Mouse (Mus musculus): ENCODE data around the gene Ndufs8. TPM values are rescaled to one million over a fixed set of nuclear protein-coding genes. Genes with fewer than 3 reads are reported as not detected.
A peak's percentile ranks its signal among the peaks of the same experiment; 100 is the strongest.

Ndufs8 gene
- polyA plus RNA-seq, 1 experiment from 2014 or later: 361 TPM

DNA sequence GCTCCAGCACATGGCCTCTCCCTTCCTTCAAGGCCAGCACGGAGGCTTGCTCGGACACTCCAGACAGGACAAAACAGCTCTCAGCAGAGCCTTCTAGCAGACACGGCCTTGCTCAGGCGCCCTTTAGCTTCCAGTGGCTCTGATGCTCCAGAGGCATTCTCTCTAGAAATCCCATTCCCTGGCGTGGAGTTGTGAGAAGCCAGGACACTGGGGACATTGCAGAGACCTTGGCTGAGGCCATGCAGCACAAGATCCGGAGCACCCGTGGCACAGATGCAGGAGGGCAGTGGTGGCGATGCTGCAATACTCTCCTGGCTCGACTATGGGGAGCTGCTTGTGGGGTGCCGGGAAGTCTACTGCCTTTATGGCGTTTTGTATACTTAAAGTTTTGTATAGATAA lies 4.2 kb upstream of the Ndufs8 start:
- Histone ChIP-seq H3K27me3 (ENCODE audit: control insufficient read depth, insufficient read depth, low read length) (no peaks in the 10 kb centered on the region), H3K27ac (ENCODE audit: low read length) (no peak overlapping the region), H3K9ac (replicated peaks; ENCODE audit: low read depth, low read length) (no peak overlapping the region), H3K36me3 (ENCODE audit: control insufficient read depth, insufficient read depth, low read length) (no peaks in the 10 kb centered on the region), H3K4me1 (ENCODE audit: control insufficient read depth, insufficient read depth, low read length) (peaks cover 11% of the 10 kb centered on the region; the same call in 1 of the 2 replicates), H3K4me3 (ENCODE audit: low read depth, low read length) (no peak overlapping the region), H3K9me3 (ENCODE audit: control insufficient read depth, low read depth, low read length) (no peaks in the 10 kb centered on the region), H3K4me2 (replicated peaks; ENCODE audit: low read depth, low read length) (no peak overlapping the region)
- no peak for ATAC-seq (ENCODE audit: insufficient number of reproducible peaks, insufficient read depth, low FRiP score, low read depth)
- WGBS: 73% methylated on average over 11 of the region's 11 CpGs

DNA sequence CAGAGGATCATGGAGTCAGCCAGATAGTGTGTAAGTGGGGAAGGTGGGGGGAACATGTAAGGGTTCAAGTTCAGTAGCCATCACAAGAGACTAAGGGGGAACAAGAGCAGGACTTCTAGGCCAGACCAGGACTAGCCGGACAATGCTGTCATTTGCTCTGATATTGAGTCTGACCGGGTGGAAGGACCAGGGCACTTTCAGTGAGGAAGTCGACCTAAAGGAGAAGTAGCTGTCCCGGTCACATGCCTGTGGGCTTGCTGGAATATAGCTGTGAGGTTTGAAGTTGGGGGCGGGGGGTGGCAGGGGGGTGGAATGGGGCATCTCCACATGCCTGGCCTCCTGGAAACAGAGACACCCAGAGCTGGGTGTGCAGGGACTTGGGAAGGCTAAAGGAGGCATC lies 2.0 kb upstream of the Ndufs8 start:
- Histone ChIP-seq H3K4me2 (replicated peaks; ENCODE audit: low read depth, low read length) (no peak overlapping the region), H3K27ac (ENCODE audit: low read length) (no peak overlapping the region), H3K4me1 (ENCODE audit: control insufficient read depth, insufficient read depth, low read length) (peaks cover 11% of the 10 kb centered on the region; the same call in 1 of the 2 replicates), H3K36me3 (ENCODE audit: control insufficient read depth, insufficient read depth, low read length) (0 out of 2 replicates have a peak, but pooled peaks cover 5% of the 10 kb centered on the region), H3K27me3 (ENCODE audit: control insufficient read depth, insufficient read depth, low read length) (no peaks in the 10 kb centered on the region), H3K9me3 (ENCODE audit: control insufficient read depth, low read depth, low read length) (no peaks in the 10 kb centered on the region), H3K4me3 (ENCODE audit: low read depth, low read length) (no peak overlapping the region), H3K9ac (replicated peaks; ENCODE audit: low read depth, low read length) (no peak overlapping the region)
- WGBS: 91% methylated on average over 5 of the region's 5 CpGs
- ATAC-seq (ENCODE audit: insufficient number of reproducible peaks, insufficient read depth, low FRiP score, low read depth): no peak

DNA sequence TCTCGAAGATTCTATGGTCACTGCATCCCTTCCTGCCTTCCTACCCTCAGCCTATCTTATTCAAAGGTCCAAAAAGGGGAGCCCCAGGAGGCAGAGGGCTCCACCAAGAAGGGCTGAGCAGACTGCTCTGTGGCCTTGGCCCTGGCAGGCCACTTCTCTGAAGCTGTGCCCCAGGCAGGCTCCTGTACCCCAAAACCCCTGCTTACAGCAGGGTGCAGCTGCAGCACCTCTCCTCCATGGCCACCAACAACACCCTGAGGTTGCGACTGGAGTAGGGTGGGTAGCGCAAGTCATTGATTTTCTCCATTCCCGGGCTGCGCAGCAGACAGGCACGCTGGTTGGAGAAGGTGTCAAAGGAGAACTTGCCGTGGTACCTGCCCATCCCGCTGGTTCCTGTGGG lies 1.1 kb upstream of the Ndufs8 start:
- WGBS: 83% methylated on average over 8 of the region's 8 CpGs
- Histone ChIP-seq H3K27ac (ENCODE audit: low read length) (peak overlapping the region; percentile 76; the same call in 1 of the 2 replicates), H3K4me1 (ENCODE audit: control insufficient read depth, insufficient read depth, low read length) (peaks cover 11% of the 10 kb centered on the region; the same call in 1 of the 2 replicates), H3K27me3 (ENCODE audit: control insufficient read depth, insufficient read depth, low read length) (no peaks in the 10 kb centered on the region), H3K9me3 (ENCODE audit: control insufficient read depth, low read depth, low read length) (no peaks in the 10 kb centered on the region), H3K4me3 (ENCODE audit: low read depth, low read length) (peak overlapping the region; percentile 66), H3K36me3 (ENCODE audit: control insufficient read depth, insufficient read depth, low read length) (peaks cover 11% of the 10 kb centered on the region), H3K9ac (replicated peaks; ENCODE audit: low read depth, low read length) (peak overlapping the region; percentile 61), H3K4me2 (replicated peaks; ENCODE audit: low read depth, low read length) (peak overlapping the region; percentile 84)
- no peak for ATAC-seq (ENCODE audit: insufficient number of reproducible peaks, insufficient read depth, low FRiP score, low read depth)

DNA sequence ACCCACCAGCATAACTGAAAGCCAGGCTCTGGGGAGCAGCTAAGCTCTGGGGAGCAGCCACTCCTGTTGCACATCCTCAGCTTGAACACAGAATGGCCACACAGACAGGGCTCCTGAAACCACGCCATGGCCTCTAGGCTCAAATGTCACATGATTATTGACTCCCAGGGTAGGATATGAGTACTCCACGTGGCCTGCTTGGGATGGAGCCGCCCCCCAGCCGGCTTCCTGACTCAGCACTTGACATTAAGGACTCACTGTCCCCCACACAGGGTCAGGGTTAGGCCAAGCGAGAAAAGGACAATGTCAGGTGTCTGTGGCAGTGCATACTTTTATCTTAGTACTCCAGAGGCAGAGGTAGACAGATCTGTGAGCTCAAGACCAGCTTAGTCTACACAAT lies 2.4 kb downstream of the Ndufs8 start:
- no peaks in the 10 kb centered on the region for H3K27me3 ChIP-seq (ENCODE audit: control insufficient read depth, insufficient read depth, low read length)
- no peak overlapping the region for H3K4me2 ChIP-seq (replicated peaks; ENCODE audit: low read depth, low read length)
- H3K9ac ChIP-seq (replicated peaks; ENCODE audit: low read depth, low read length): no peak overlapping the region
- no peak overlapping the region for H3K27ac ChIP-seq (ENCODE audit: low read length)
- 81% methylated on average over 5 of the region's 5 CpGs for WGBS
- peaks cover 30% of the 10 kb centered on the region for H3K4me1 ChIP-seq (ENCODE audit: control insufficient read depth, insufficient read depth, low read length)
- peaks cover 19% of the 10 kb centered on the region for H3K36me3 ChIP-seq (ENCODE audit: control insufficient read depth, insufficient read depth, low read length)
- no peaks in the 10 kb centered on the region for H3K9me3 ChIP-seq (ENCODE audit: control insufficient read depth, low read depth, low read length)
- no peak for ATAC-seq (ENCODE audit: insufficient number of reproducible peaks, insufficient read depth, low FRiP score, low read depth)
- H3K4me3 ChIP-seq (ENCODE audit: low read depth, low read length): no peak overlapping the region

DNA sequence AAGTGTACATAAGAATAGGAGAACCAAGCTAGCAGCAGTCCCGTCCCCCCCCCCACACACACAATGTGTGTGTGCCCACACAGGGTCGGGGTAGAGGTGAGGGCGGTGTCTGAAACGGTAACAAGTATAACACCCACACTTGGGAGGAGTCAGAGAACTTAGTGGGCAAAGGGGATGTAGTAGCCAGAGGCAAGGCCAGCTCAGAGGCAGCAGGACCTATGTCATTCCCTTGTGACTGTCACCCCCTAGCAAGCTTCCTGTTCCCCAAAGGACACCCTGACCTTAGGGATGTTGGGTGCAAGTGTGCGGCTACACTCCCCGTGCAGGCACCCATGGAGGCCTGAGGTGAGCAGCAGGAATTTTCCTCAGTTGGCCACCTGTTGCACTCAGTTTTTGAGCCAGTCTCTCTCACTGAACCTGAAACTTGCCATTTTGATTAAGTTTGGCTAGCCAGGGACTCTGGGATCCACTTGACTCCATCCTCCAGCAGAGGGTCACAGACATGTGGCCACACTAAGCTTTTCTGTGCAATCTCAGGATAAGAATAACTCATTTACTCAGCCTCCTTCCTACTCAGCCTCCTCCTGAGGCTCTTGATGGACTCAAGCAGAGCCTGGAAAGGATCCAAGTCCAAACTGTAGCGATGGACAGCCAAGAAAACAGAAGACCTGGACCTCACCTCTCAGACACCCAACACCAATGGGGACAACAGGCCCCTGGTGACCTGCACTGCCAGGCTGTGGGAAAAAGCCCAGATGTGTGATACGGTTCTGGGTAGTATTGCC lies 4.5 kb downstream of the Ndufs8 start:
- H3K27me3 ChIP-seq (ENCODE audit: control insufficient read depth, insufficient read depth, low read length): no peaks in the 10 kb centered on the region
- peaks cover 27% of the 10 kb centered on the region for H3K4me1 ChIP-seq (ENCODE audit: control insufficient read depth, insufficient read depth, low read length)
- H3K9ac ChIP-seq (replicated peaks; ENCODE audit: low read depth, low read length): no peak overlapping the region
- H3K27ac ChIP-seq (ENCODE audit: low read length): no peak overlapping the region
- H3K9me3 ChIP-seq (ENCODE audit: control insufficient read depth, low read depth, low read length): no peaks in the 10 kb centered on the region
- ATAC-seq (ENCODE audit: insufficient number of reproducible peaks, insufficient read depth, low FRiP score, low read depth): no peak
- peaks cover 23% of the 10 kb centered on the region for H3K36me3 ChIP-seq (ENCODE audit: control insufficient read depth, insufficient read depth, low read length)
- 76% methylated on average over 8 of the region's 8 CpGs for WGBS
- 0 out of 2 replicates have a peak overlapping the region, but pooled peaks have one; percentile 55 for H3K4me3 ChIP-seq (ENCODE audit: low read depth, low read length)
- H3K4me2 ChIP-seq (replicated peaks; ENCODE audit: low read depth, low read length): peak overlapping the region; percentile 78

DNA sequence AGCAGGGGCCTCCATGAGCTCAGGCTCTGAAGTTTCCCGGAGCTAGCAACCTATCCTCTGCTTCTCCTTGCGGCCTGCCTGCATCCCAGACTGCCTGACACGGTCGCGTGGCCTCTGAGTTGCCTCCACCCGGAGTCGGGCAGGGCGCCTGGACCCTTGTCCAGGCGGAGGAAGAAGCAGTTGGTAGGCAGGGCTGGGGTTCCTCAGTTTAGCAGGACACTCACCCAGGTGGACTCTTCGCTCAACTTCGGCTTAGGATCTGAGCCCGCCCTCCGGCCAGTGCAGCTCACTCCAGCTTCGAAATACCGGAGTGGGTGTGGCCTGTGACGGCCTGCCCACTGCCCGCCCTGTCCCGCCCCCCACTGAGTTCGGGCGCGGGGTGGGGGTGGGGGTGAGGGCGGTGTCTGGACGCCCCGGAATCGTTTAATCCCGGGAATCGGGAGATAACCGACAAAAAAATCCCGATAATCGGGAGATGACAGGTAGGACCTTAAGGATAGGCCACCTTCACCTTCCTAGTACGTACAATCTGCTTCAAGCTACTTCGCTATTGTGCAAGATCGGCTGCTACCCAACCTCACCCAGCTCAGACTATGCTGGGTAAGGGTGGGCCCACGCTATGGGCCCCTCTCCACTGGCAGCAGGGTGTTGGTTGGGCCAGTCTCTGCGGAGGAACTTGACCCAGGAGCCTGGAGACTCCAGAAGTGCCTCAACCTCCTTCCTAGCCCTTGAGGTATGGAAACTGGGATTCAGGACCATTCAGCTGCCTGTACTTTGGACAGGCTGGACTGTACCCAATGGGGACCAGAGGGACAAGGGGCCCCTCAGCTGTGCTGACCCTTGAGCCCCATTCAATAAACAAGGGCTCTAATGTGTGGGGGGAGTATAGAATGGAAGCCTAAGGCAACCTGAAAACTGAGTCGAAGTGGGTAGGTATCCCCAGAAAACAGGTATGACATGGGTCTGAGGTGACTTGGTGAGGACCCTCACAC lies 5.5 kb downstream of the Ndufs8 start, which contains the start of gene Tcirg1:
Gene Tcirg1 (minus strand): TSS at position 339 of the 992 bp plus-strand sequence.
- no peaks in the 10 kb centered on the region for H3K27me3 ChIP-seq (ENCODE audit: control insufficient read depth, insufficient read depth, low read length)
- H3K27ac ChIP-seq (ENCODE audit: low read length): peak within 1 kb of the TSS; percentile 61; the same call in 1 of the 2 replicates
- 3% methylated on average over 36 of the region's 36 CpGs for WGBS
- ATAC-seq (ENCODE audit: insufficient number of reproducible peaks, insufficient read depth, low FRiP score, low read depth): peak; percentile 89
- H3K9me3 ChIP-seq (ENCODE audit: control insufficient read depth, low read depth, low read length): no peaks in the 10 kb centered on the region
- H3K9ac ChIP-seq (replicated peaks; ENCODE audit: low read depth, low read length): peak within 1 kb of the TSS; percentile 52
- peak within 1 kb of the TSS; percentile 55 for H3K4me3 ChIP-seq (ENCODE audit: low read depth, low read length)
- H3K36me3 ChIP-seq (ENCODE audit: control insufficient read depth, insufficient read depth, low read length): peaks cover 33% of the 10 kb centered on the region
- H3K4me1 ChIP-seq (ENCODE audit: control insufficient read depth, insufficient read depth, low read length): peaks cover 27% of the 10 kb centered on the region
- peak within 1 kb of the TSS; percentile 78 for H3K4me2 ChIP-seq (replicated peaks; ENCODE audit: low read depth, low read length)

DNA sequence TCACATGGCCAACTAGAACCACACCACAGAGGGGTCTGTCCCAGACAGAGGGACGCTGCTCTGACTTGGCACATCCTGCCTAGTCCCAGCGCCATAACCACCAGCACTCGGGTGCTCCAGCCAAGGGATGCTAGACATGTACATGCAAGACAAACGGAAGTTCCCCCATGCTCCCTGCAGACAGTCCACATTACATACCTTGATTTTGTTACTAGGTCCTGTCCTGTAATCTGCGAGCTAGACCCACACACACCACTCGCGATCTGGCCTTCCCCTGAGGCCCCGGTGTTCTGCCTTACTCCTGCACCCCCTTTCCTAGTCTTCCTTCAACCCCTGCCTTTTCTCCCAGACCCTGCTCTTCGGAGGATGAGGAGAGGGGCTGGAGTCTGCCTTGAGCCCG lies 6.2 kb downstream of the Ndufs8 start:
- Histone ChIP-seq H3K9me3 (ENCODE audit: control insufficient read depth, low read depth, low read length) (no peaks in the 10 kb centered on the region), H3K4me1 (ENCODE audit: control insufficient read depth, insufficient read depth, low read length) (peaks cover 23% of the 10 kb centered on the region), H3K27me3 (ENCODE audit: control insufficient read depth, insufficient read depth, low read length) (no peaks in the 10 kb centered on the region), H3K4me2 (replicated peaks; ENCODE audit: low read depth, low read length) (peak overlapping the region; percentile 78), H3K27ac (ENCODE audit: low read length) (peak overlapping the region; percentile 29; the same call in 1 of the 2 replicates), H3K36me3 (ENCODE audit: control insufficient read depth, insufficient read depth, low read length) (peaks cover 37% of the 10 kb centered on the region), H3K4me3 (ENCODE audit: low read depth, low read length) (peak overlapping the region; percentile 55), H3K9ac (replicated peaks; ENCODE audit: low read depth, low read length) (peak overlapping the region; percentile 52)
- ATAC-seq (ENCODE audit: insufficient number of reproducible peaks, insufficient read depth, low FRiP score, low read depth): no peak
- 32% methylated on average over 10 of the region's 10 CpGs for WGBS
